Mouse (Mus musculus) heart, postnatal 0 days (tissue): Measurements from ENCODE around the gene Srp68. TPM values are rescaled to one million over a fixed set of nuclear protein-coding genes. Genes with fewer than 3 reads are reported as not detected.

Experiments used
- ATAC-seq: fragments of 200-750 bp; cut with Nextera tagmentation; 2 replicates; pipeline ENCODE4 v1.8.0; 2017; ENCODE audit warnings: low read depth, moderate number of reproducible peaks, moderate library complexity; ENCODE audit not compliant: insufficient read depth
- DNase-seq: peaks from one replicate; pipeline ENCODE4 v3.0.0-alpha.2; 2016; ENCODE audit warnings: low spot score
- H3K27ac ChIP-seq: fragments of 300-500 bp; sonication (generic); 2 replicates; pipeline ENCODE4 v1.5.1; 2014; ENCODE audit warnings: low read depth, mild to moderate bottlenecking
- H3K27me3 ChIP-seq: fragments of 300-500 bp; sonication (generic); 2 replicates; pipeline ENCODE4 v1.6.1; 2014; ENCODE audit warnings: low read length, mixed read lengths; ENCODE audit not compliant: control insufficient read depth, insufficient read depth
- H3K36me3 ChIP-seq: fragments of 300-500 bp; sonication (generic); replicated peaks from 2 replicates; pipeline ENCODE4 v1.6.1; 2014; ENCODE audit warnings: low read length, mixed read lengths; ENCODE audit not compliant: control insufficient read depth, insufficient read depth
- H3K4me1 ChIP-seq: fragments of 300-500 bp; sonication (generic); 2 replicates; pipeline ENCODE4 v1.6.1; 2014; ENCODE audit warnings: antibody characterized with exemption; ENCODE audit not compliant: control insufficient read depth, insufficient read depth
- H3K4me2 ChIP-seq: fragments of 300-500 bp; sonication (generic); 2 replicates; pipeline ENCODE4 v1.6.1; 2014; ENCODE audit warnings: low read depth, mild to moderate bottlenecking, low read length, moderate library complexity
- H3K4me3 ChIP-seq: fragments of 300-500 bp; sonication (generic); 2 replicates; pipeline ENCODE4 v1.5.1; 2014; ENCODE audit warnings: low read depth, low read length
- H3K9ac ChIP-seq: fragments of 300-500 bp; sonication (generic); replicated peaks from 2 replicates; pipeline ENCODE4 v1.6.1; 2014; ENCODE audit warnings: low read depth, low read length, mixed read lengths
- H3K9me3 ChIP-seq: fragments of 300-500 bp; sonication (generic); replicated peaks from 2 replicates; pipeline ENCODE4 v1.6.1; 2016; ENCODE audit warnings: low read length; ENCODE audit not compliant: control insufficient read depth
- CTCF ChIP-seq: IDR thresholded peaks from 2 replicates; pipeline ENCODE4 v1.5.1; 2016; ENCODE audit warnings: antibody characterized with exemption, control low read depth, low read depth
- EP300 ChIP-seq: IDR thresholded peaks from 2 replicates; pipeline ENCODE4 v1.6.1; 2016; ENCODE audit warnings: antibody characterized with exemption, low read depth
- WGBS: fragments of 180-500 bp; shearing (Covaris S2); extraction: QIAGEN DNeasy Blood & Tissue Kit; methylation state at CpG from one replicate; pipeline ENCODE4 v1.1.7; 2014; 5-methylcytosine and 5-hydroxymethylcytosine counted together
- polyA plus RNA-seq: library from polyadenylated mRNA; unstranded; fragments of >200 nt; fragmentation: Nextera tagmentation; extraction: Ambion mirVana; gene quantifications from 2 replicates; pipeline ENCODE4 v1.2.1, GENCODE M21; 2015
- total RNA-seq: library from RNA; depleted of rRNA; stranded (reverse); fragments of >200 nt; gene quantifications from 2 replicates; pipeline ENCODE4 v1.2.3, GENCODE M21; 2014; ENCODE audit warnings: low replicate concordance

The Srp68 gene
- total and polyA plus RNA-seq, 2 experiments from 2014 or later = 33.6 to 48.2 TPM

- Histone ChIP-seq H3K4me3 (peak within 1 kb of the TSS; percentile 17), H3K27ac (no peak within 1 kb of the TSS), H3K36me3 (no peaks in the 10 kb centered on the region), H3K9me3 (no peaks in the 10 kb centered on the region), H3K9ac (no peak within 1 kb of the TSS), H3K4me1 (no peaks in the 10 kb centered on the region), H3K27me3 (peaks cover 19% of the 10 kb centered on the region), H3K4me2 (peak within 1 kb of the TSS; percentile 42)
- DNase-seq = no peak
- TF ChIP-seq EP300 (no peak), CTCF (no peak)
- ATAC-seq = peak; percentile 49
- WGBS = 15% methylated on average over 31 of the region's 31 CpGs
These were observed 36.1 kb downstream of the Srp68 start, which contains the start of gene Evpl for GRCm38 (mm10) chr11:116237742-116238395. Gene Evpl, minus strand, starts transcription at chr11:116238077.

- Histone ChIP-seq H3K27me3 (peaks cover 24% of the 10 kb centered on the region), H3K36me3 (no peaks in the 10 kb centered on the region), H3K27ac (no peak overlapping the region), H3K4me2 (no peak overlapping the region), H3K4me3 (no peak overlapping the region), H3K9me3 (no peaks in the 10 kb centered on the region), H3K4me1 (no peaks in the 10 kb centered on the region), H3K9ac (no peak overlapping the region)
- 80% methylated on average over 8 of the region's 8 CpGs for WGBS
- ATAC-seq = no peak
- TF ChIP-seq EP300 (no peak), CTCF (no peak)
- DNase-seq = no peak
These were observed 39.1 kb downstream of the Srp68 start for GRCm38 (mm10) chr11:116234901-116235300.

DNA sequence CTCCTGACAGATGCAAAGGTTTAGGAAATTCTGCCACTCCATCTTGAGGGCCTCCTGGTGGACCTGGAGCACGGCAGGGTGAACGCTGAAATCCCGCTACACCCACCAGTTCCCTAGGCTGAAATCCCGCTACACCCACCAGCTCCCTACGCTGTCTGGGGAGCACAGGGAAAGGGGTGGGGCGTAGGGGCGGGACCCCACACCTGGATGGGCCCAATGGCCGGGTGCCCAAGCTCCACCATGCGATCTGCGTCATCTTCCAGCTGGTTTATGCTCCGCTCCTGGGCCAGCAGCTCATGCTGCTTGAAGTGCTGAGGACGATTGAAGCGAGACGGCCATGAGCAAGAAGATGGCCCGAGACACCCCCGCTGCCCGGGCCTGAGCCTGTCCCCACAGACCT lies 41.6 kb downstream of the Srp68 start:
- no peak overlapping the region for H3K27ac ChIP-seq
- peaks cover 18% of the 10 kb centered on the region for H3K27me3 ChIP-seq
- no peak overlapping the region for H3K9ac ChIP-seq
- TF ChIP-seq EP300 = no peak
- TF ChIP-seq CTCF = no peak
- H3K4me1 ChIP-seq = no peaks in the 10 kb centered on the region
- H3K36me3 ChIP-seq = no peaks in the 10 kb centered on the region
- H3K4me2 ChIP-seq = peak overlapping the region; percentile 12; the same call in 1 of the 2 replicates
- no peak overlapping the region for H3K4me3 ChIP-seq
- 24% methylated on average over 16 of the region's 17 CpGs for WGBS
- ATAC-seq = no peak
- no peaks in the 10 kb centered on the region for H3K9me3 ChIP-seq
- DNase-seq = no peak

- Histone ChIP-seq H3K9me3 (no peaks in the 10 kb centered on the region), H3K36me3 (no peaks in the 10 kb centered on the region), H3K9ac (no peak overlapping the region), H3K4me1 (no peaks in the 10 kb centered on the region), H3K27ac (no peak overlapping the region), H3K4me3 (no peak overlapping the region), H3K27me3 (peaks cover 16% of the 10 kb centered on the region), H3K4me2 (no peak overlapping the region)
- no peak for TF ChIP-seq CTCF
- TF ChIP-seq EP300 = no peak
- ATAC-seq (no peak), DNase-seq (no peak)
- 76% methylated on average over 4 of the region's 4 CpGs for WGBS
These were observed 45.3 kb downstream of the Srp68 start for GRCm38 (mm10) chr11:116228699-116229098.

DNA sequence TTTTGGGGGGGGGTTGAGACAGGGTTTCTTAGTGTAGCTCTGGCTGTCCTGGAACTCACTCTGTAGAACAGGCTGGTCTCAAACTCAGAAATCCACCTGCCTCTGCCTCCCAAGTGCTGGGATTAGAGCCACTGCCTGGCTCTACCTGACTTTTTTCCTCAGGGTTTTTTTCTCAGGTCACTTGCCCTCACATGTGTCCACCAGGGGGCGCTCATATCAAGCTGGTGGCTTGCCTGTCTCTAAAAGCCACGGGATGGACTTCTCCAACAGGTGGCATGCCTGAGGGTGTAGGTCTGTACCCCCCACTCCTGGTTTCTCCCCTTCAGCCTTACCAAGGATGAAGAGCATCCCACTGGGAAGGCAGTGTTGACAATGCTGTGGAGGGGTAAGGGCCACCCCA lies 47.6 kb downstream of the Srp68 start:
- H3K27ac ChIP-seq = no peak overlapping the region
- ATAC-seq (no peak), DNase-seq (peak; percentile 56)
- H3K9ac ChIP-seq = no peak overlapping the region
- no peak overlapping the region for H3K4me2 ChIP-seq
- no peak for TF ChIP-seq EP300
- TF ChIP-seq CTCF = peak; percentile 89
- 0 out of 2 replicates have a peak, but pooled peaks cover 4% of the 10 kb centered on the region for H3K9me3 ChIP-seq
- H3K36me3 ChIP-seq = no peaks in the 10 kb centered on the region
- 0% methylated on average over 2 of the region's 2 CpGs for WGBS
- peaks cover 34% of the 10 kb centered on the region for H3K27me3 ChIP-seq
- peaks cover 5% of the 10 kb centered on the region; the same call in 1 of the 2 replicates for H3K4me1 ChIP-seq
- H3K4me3 ChIP-seq = no peak overlapping the region

DNA sequence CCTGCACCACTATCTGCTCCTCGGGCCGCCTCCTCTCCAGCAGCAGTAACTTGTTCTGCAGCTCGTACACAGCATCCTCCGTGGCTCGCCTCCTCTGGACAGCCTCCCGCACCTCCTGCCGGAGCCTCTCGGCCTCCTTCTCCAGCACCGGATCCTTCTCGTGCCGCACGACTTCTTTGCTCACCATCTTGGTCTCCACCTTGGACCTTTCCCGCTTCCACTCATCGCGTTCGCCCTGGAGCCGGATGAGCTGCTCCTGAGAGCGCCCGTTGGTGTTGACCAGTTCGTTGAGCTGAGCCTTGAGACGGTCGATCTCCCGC lies 51.3 kb downstream of the Srp68 start:
- H3K4me2 ChIP-seq = peak overlapping the region; percentile 67
- WGBS = 12% methylated on average over 23 of the region's 23 CpGs
- DNase-seq = no peak
- H3K9ac ChIP-seq = peak overlapping the region; percentile 37; the same call in 1 of the 2 replicates
- H3K27ac ChIP-seq = no peak overlapping the region
- no peak for ATAC-seq
- 0 out of 2 replicates have a peak, but pooled peaks cover 4% of the 10 kb centered on the region for H3K9me3 ChIP-seq
- H3K36me3 ChIP-seq = no peaks in the 10 kb centered on the region
- TF ChIP-seq EP300 = no peak
- TF ChIP-seq CTCF = no peak
- H3K4me1 ChIP-seq = peaks cover 23% of the 10 kb centered on the region
- peak overlapping the region; percentile 47 for H3K4me3 ChIP-seq
- peaks cover 43% of the 10 kb centered on the region for H3K27me3 ChIP-seq
